Mouse (Mus musculus): ENCODE measurements at regions not wholly inside any gene's neighbourhood (a gene's known extent, or its start where the extent isn't known, plus 50 kb on each side); places are given as distances from the start of the nearest gene placed in this dataset.

- no peak for DNase-seq (ENCODE audit: low read depth, low spot score)
Measured at GRCm38 (mm10) chrX:143024325-143024971, 57.9 kb upstream of the Ammecr1 start.

DNA sequence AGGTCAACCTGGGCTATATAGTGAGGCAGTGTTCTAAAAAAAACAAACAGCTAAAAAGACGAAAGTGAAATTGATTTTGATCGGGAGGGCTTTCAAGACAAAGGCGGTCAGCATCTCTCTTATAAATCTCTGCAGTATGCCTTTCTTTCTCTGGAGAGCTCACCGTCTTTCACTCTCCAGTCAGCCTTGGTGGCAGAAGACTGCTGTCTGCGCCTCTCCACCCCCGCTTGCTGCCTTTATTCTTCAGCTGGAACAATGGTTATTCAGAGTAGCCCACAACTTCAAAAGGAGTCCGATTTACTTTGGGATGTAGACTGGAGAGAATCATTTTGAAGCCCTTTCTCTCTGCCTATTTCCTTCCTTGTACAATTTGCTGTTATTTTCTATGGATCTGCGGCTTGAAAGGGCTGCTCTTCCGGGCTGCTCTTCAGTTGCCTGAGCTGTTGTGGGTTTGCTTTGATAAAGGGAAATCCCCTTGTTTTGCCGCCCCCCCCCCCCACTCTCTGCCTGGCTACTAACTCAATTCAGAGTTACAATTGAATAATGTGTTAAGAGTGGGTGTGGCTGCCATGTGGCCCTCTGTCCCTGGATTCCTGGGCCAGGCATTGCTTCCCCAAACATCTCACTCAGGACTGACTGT is 64.0 kb upstream of the Ammecr1 start:
- peak; percentile 46 for DNase-seq (ENCODE audit: low read depth, low spot score)

DNA sequence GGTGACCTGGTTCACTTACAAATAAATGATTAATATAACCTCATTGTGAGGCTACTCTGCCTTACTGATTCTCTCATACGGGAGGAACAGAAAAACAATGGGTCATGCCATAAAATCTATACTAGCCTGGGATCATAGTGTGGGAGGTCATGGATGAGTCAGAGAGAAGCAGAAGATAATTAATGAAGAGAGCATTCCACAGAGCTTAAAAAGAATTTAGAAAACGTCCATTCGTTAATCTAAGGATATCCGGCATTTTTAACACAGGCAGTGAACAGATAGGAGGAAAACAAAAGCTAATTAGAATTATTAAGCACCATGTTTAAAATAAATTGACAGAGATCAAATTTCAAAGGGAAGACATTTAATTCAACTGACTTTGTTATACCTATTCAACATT is 59.5 kb upstream of the Rtl9 start:
- DNase-seq (ENCODE audit: low read depth, low spot score) = no peak

- no peak for DNase-seq (ENCODE audit: low read depth, low spot score)
Measured at GRCm38 (mm10) chrX:143044296-143044695, 55.1 kb upstream of the Rtl9 start.

- no peak for DNase-seq (ENCODE audit: low read depth, low spot score)
Measured at GRCm38 (mm10) chrX:143046293-143046692, 53.1 kb upstream of the Rtl9 start.
